Mouse (Mus musculus): ENCODE measurements around the gene Fbxl20. TPM values are rescaled to one million over a fixed set of nuclear protein-coding genes. Genes with fewer than 3 reads are reported as not detected.

Fbxl20 gene
- polyA plus RNA-seq, 1 experiment from 2014 or later: 13.0 TPM

DNA sequence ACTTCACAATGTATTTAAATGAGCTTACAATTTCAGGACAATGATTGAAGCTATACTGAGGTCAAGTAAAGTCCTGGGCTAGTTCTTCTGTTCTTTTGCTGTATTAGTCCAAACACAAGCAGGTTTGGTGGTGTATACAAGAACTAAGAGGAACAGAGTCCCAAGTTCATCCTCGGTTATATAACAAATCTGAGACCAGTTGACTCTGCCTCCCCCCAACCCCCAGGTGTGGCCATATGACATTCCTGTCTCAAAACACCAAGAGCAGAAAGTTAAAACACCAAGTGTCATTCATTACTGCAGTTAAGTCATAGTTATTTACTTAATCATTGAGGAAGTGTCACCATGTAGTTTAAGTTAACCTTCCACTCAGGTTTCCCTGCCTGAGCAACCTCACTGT, 18.2 kb upstream of the Fbxl20 start:
- H3K9ac ChIP-seq (replicated peaks; ENCODE audit: low read depth): no peak overlapping the region
- DNase-seq (ENCODE audit: low spot score) (no peak), ATAC-seq (no peak)
- H3K36me3 ChIP-seq (ENCODE audit: insufficient read depth, low read length): peaks cover 58% of the 10 kb centered on the region
- no peak overlapping the region for H3K4me2 ChIP-seq (replicated peaks; ENCODE audit: low read depth, low read length)
- H3K4me1 ChIP-seq (ENCODE audit: insufficient read depth, low read depth, low read length): no peaks in the 10 kb centered on the region
- no peaks in the 10 kb centered on the region for H3K9me3 ChIP-seq (ENCODE audit: low read length)
- H3K27ac ChIP-seq (ENCODE audit: low read length): no peak overlapping the region
- WGBS: 79% methylated on average over 1 of the region's 1 CpGs
- H3K4me3 ChIP-seq (ENCODE audit: low read depth, low read length): no peak overlapping the region
- TF ChIP-seq EP300 (IDR thresholded peaks at IDR 0.05): no peak
- TF ChIP-seq CTCF (IDR thresholded peaks at IDR 0.05): no peak
- no peaks in the 10 kb centered on the region for H3K27me3 ChIP-seq (replicated peaks; ENCODE audit: insufficient read depth, low read length)

DNA sequence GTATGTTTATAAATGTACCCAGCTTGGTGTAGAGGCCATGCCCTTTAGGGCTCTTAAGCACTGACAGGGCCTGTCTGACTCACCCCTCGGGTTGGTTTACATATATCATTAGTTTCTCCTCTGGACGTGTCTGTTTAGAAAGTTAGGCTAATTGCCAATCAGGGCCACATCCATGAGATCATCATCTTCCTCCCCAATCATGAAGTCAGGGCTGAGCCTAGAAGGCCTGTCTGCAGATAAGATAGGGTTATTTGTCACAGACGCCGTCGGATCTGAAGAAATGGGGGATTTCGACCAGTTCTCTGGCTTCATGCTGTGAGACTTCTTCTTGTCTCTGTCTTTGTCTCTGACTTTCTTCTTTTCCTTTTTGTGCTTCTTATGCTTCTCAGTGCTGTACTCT, 4.9 kb upstream of the Fbxl20 start:
- no peak overlapping the region for H3K4me2 ChIP-seq (replicated peaks; ENCODE audit: low read depth, low read length)
- no peaks in the 10 kb centered on the region for H3K4me1 ChIP-seq (ENCODE audit: insufficient read depth, low read depth, low read length)
- no peak overlapping the region for H3K9ac ChIP-seq (replicated peaks; ENCODE audit: low read depth)
- ATAC-seq (no peak), DNase-seq (ENCODE audit: low spot score) (no peak)
- TF ChIP-seq EP300 (IDR thresholded peaks at IDR 0.05) (no peak), CTCF (IDR thresholded peaks at IDR 0.05) (no peak)
- 69% methylated on average over 6 of the region's 6 CpGs for WGBS
- no peak overlapping the region for H3K27ac ChIP-seq (ENCODE audit: low read length)
- H3K9me3 ChIP-seq (ENCODE audit: low read length): no peaks in the 10 kb centered on the region
- H3K4me3 ChIP-seq (ENCODE audit: low read depth, low read length): no peak overlapping the region
- H3K27me3 ChIP-seq (replicated peaks; ENCODE audit: insufficient read depth, low read length): no peaks in the 10 kb centered on the region
- H3K36me3 ChIP-seq (ENCODE audit: insufficient read depth, low read length): peaks cover 4% of the 10 kb centered on the region; the same call in 1 of the 2 replicates

DNA sequence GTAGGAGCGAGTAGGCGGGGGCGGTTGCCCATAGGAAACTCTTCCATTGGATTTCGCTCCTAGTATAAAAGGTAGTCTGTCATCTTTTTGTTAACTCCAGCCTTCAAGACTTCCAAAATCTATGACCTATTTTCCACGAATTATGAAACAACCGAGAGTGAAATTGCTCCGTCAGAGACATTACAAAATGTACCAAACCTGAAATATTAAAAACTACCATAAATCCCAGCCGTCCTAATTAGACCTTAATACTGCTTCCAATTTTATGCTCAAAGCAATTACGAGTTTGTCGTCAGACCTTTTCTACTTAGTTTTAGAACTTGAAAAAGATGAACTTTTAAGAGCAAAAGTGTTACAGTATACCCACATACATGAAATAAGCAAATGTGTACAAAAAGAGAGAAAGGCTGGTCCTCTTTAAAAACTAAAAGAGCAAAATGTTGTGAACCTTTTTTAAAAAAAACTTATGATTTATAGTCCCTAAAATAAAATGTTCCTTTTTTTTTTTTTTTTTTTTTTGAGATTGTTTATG, 488 bp upstream of the Fbxl20 start:
- TF ChIP-seq CTCF (IDR thresholded peaks at IDR 0.05) (no peak), EP300 (IDR thresholded peaks at IDR 0.05) (no peak)
- 6% methylated on average over 10 of the region's 10 CpGs for WGBS
- no peaks in the 10 kb centered on the region for H3K27me3 ChIP-seq (replicated peaks; ENCODE audit: insufficient read depth, low read length)
- peak overlapping the region; percentile 85 for H3K4me3 ChIP-seq (ENCODE audit: low read depth, low read length)
- no peak overlapping the region for H3K27ac ChIP-seq (ENCODE audit: low read length)
- DNase-seq (ENCODE audit: low spot score): no peak
- no peaks in the 10 kb centered on the region for H3K9me3 ChIP-seq (ENCODE audit: low read length)
- no peak for ATAC-seq
- H3K9ac ChIP-seq (replicated peaks; ENCODE audit: low read depth): peak overlapping the region; percentile 84; the same call in 1 of the 2 replicates
- H3K4me2 ChIP-seq (replicated peaks; ENCODE audit: low read depth, low read length): peak overlapping the region; percentile 92
- peaks cover 10% of the 10 kb centered on the region; the same call in 1 of the 2 replicates for H3K4me1 ChIP-seq (ENCODE audit: insufficient read depth, low read depth, low read length)
- no peaks in the 10 kb centered on the region for H3K36me3 ChIP-seq (ENCODE audit: insufficient read depth, low read length)

DNA sequence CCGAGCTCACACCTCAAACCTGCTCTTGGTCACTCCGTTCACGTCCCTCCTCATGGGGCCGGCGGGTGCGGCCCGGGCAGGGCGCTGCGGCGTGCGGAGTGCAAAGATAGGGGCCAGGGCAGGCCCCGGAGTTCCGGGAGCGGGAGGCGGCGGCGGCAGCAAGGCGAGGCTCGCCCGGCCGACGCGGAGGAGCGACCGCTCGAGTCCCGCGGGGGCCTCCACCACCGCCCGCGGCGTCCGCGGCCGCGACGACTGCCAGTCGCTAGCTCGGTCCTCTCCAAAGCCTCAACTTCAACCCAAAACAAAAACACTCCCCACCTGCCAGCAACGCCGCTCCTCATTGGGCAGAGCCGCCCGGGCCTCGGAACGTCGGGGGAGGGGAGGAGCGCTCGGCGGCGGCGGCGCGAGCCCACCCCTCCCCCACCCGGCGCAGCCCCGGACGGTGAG, 876 bp downstream of the Fbxl20 start:
- WGBS: under 1% methylated on average over 25 of the region's 57 CpGs
- TF ChIP-seq CTCF (IDR thresholded peaks at IDR 0.05) (no peak), EP300 (IDR thresholded peaks at IDR 0.05) (no peak)
- ATAC-seq (peak; percentile 89), DNase-seq (ENCODE audit: low spot score) (peak; percentile 95)
- Histone ChIP-seq H3K4me2 (replicated peaks; ENCODE audit: low read depth, low read length) (peak overlapping the region; percentile 92), H3K36me3 (ENCODE audit: insufficient read depth, low read length) (no peaks in the 10 kb centered on the region), H3K9ac (replicated peaks; ENCODE audit: low read depth) (peak overlapping the region; percentile 84), H3K9me3 (ENCODE audit: low read length) (no peaks in the 10 kb centered on the region), H3K4me3 (ENCODE audit: low read depth, low read length) (peak overlapping the region; percentile 85), H3K4me1 (ENCODE audit: insufficient read depth, low read depth, low read length) (peaks cover 10% of the 10 kb centered on the region; the same call in 1 of the 2 replicates), H3K27me3 (replicated peaks; ENCODE audit: insufficient read depth, low read length) (no peaks in the 10 kb centered on the region), H3K27ac (ENCODE audit: low read length) (peak overlapping the region; percentile 95)

DNA sequence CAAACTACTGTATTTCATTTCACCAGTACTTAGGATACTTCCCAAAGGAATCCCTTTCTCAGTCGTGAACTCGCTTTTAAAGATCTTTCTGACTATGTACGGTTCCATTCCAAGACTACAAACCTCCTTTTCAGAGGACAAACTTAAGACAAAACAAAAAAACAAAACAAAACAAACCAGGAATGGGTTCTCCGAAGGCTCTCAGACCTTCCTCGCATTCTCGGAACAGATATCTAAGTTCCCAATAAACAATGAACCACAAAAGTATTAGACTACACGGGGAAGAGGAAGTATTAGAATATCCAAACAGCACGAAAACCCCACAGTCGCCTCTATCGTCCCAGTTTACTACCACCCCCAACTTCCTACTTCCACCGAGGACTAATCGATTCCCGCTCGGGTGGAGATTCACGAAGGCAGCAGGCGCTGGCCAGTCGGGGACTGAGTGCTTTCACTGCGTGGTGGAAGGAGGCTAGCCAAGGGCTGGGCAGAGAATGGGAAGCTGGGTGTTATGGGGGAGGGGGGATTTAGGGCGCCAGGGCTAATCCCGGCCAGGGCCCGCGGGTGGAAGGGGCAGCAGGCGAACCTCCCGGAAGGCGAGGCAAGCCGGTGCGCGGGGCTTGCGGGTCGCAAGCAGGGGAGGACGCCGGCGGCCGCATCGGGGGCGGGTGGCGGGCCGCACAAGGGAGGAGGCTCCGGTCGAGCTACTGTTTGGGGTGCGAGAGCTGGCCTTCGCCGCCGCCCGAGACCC, 1.5 kb downstream of the Fbxl20 start:
- H3K27ac ChIP-seq (ENCODE audit: low read length): peak overlapping the region; percentile 95
- H3K27me3 ChIP-seq (replicated peaks; ENCODE audit: insufficient read depth, low read length): no peaks in the 10 kb centered on the region
- no peak for TF ChIP-seq EP300 (IDR thresholded peaks at IDR 0.05)
- TF ChIP-seq CTCF (IDR thresholded peaks at IDR 0.05): no peak
- peaks cover 10% of the 10 kb centered on the region; the same call in 1 of the 2 replicates for H3K4me1 ChIP-seq (ENCODE audit: insufficient read depth, low read depth, low read length)
- WGBS: 3% methylated on average over 24 of the region's 45 CpGs
- peak overlapping the region; percentile 92 for H3K4me2 ChIP-seq (replicated peaks; ENCODE audit: low read depth, low read length)
- H3K4me3 ChIP-seq (ENCODE audit: low read depth, low read length): peak overlapping the region; percentile 85
- peak overlapping the region; percentile 84 for H3K9ac ChIP-seq (replicated peaks; ENCODE audit: low read depth)
- no peaks in the 10 kb centered on the region for H3K9me3 ChIP-seq (ENCODE audit: low read length)
- DNase-seq (ENCODE audit: low spot score) (peak; percentile 60), ATAC-seq (peak; percentile 27)
- no peaks in the 10 kb centered on the region for H3K36me3 ChIP-seq (ENCODE audit: insufficient read depth, low read length)

DNA sequence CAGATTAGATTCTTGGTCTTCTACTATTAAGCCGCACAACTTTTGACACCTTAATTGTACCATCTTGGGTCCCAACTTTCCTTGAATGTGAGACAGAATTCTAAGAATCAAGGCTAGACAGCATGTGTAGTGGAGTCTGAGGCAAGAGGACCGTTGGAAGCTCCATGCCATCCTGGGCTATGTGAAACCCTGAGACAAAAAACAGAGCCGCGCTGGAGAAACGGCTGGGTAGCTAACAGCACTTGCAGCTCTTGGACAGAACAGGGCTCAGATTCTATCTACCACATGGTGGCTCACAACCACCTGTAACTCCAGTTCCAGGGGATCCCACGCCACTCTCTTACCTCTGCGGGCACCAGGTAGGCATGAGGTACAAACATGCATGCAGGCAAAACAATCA, 4.3 kb downstream of the Fbxl20 start:
- ATAC-seq (no peak), DNase-seq (ENCODE audit: low spot score) (no peak)
- Histone ChIP-seq H3K4me3 (ENCODE audit: low read depth, low read length) (no peak overlapping the region), H3K27me3 (replicated peaks; ENCODE audit: insufficient read depth, low read length) (no peaks in the 10 kb centered on the region), H3K4me1 (ENCODE audit: insufficient read depth, low read depth, low read length) (peaks cover 10% of the 10 kb centered on the region; the same call in 1 of the 2 replicates), H3K9ac (replicated peaks; ENCODE audit: low read depth) (no peak overlapping the region), H3K4me2 (replicated peaks; ENCODE audit: low read depth, low read length) (no peak overlapping the region), H3K36me3 (ENCODE audit: insufficient read depth, low read length) (no peaks in the 10 kb centered on the region), H3K27ac (ENCODE audit: low read length) (no peak overlapping the region), H3K9me3 (ENCODE audit: low read length) (no peaks in the 10 kb centered on the region)
- WGBS: 81% methylated on average over 7 of the region's 7 CpGs
- TF ChIP-seq CTCF (IDR thresholded peaks at IDR 0.05) (no peak), EP300 (IDR thresholded peaks at IDR 0.05) (no peak)

Data from lung, postnatal 0 days (tissue).